Mouse (Mus musculus) midbrain, embryonic 16.5 days (tissue): ENCODE data around the gene Olfr374. TPM values are rescaled to one million over a fixed set of nuclear protein-coding genes. Genes with fewer than 3 reads are reported as not detected.
"Not testable (repeated sequence)": the region's sequence is repeated elsewhere in the genome, so short reads cannot be mapped to it uniquely, and the experiment has no call there.

Experiments used
- ATAC-seq: fragments of 200-750 bp; cut with Nextera tagmentation; 2 replicates; pipeline ENCODE4 v1.8.0; 2017; ENCODE audit warnings: moderate TSS enrichment
- H3K27ac ChIP-seq: fragments of 300-500 bp; sonication (generic); 2 replicates; pipeline ENCODE4 v1.5.1; 2014; ENCODE audit warnings: mild to moderate bottlenecking, low read length, mixed read lengths
- H3K27me3 ChIP-seq: fragments of 300-500 bp; sonication (generic); 2 replicates; pipeline ENCODE4 v1.6.1; 2014; ENCODE audit warnings: low read depth, low read length, mixed read lengths; ENCODE audit not compliant: control insufficient read depth, insufficient read depth
- H3K36me3 ChIP-seq: fragments of 300-500 bp; sonication (generic); 2 replicates; pipeline ENCODE4 v1.6.1; 2014; ENCODE audit warnings: mild to moderate bottlenecking, low read length, moderate library complexity, mixed read lengths; ENCODE audit not compliant: control insufficient read depth, insufficient read depth
- H3K4me1 ChIP-seq: fragments of 300-500 bp; sonication (generic); 2 replicates; pipeline ENCODE4 v1.6.1; 2014; ENCODE audit warnings: mild to moderate bottlenecking, low read length, mixed read lengths; ENCODE audit not compliant: control insufficient read depth, insufficient read depth
- H3K4me2 ChIP-seq: fragments of 300-500 bp; sonication (generic); 2 replicates; pipeline ENCODE4 v1.6.1; 2014; ENCODE audit warnings: mild to moderate bottlenecking, low read length, mixed read lengths
- H3K4me3 ChIP-seq: fragments of 300-500 bp; sonication (generic); 2 replicates; pipeline ENCODE4 v1.5.1; 2014; ENCODE audit warnings: low read depth, mild to moderate bottlenecking, low read length, moderate library complexity, mixed read lengths
- H3K9ac ChIP-seq: fragments of 300-500 bp; sonication (generic); 2 replicates; pipeline ENCODE4 v1.6.1; 2014; ENCODE audit warnings: low read depth, low read length, mixed read lengths
- H3K9me3 ChIP-seq: fragments of 300-500 bp; sonication (generic); replicated peaks from 2 replicates; pipeline ENCODE4 v1.6.1; 2014; ENCODE audit warnings: mild to moderate bottlenecking, low read length, mixed read lengths; ENCODE audit not compliant: control insufficient read depth, poor library complexity, severe bottlenecking
- WGBS: fragments of 180-500 bp; shearing (Covaris S2); extraction: QIAGEN DNeasy Blood & Tissue Kit; methylation state at CpG from one replicate; pipeline ENCODE4 v1.1.7; 2014; 5-methylcytosine and 5-hydroxymethylcytosine counted together
- polyA plus RNA-seq: library from polyadenylated mRNA; unstranded; fragments of >200 nt; fragmentation: Nextera tagmentation; extraction: Ambion mirVana; gene quantifications from 2 replicates; pipeline ENCODE4 v1.2.1, GENCODE M21; 2015

The Olfr374 gene
- polyA plus RNA-seq, 1 experiment from 2014 or later = 0.04 TPM

GRCm38 (mm10) chr8:72110876-72111275 lies 4.0 kb downstream of the Olfr374 start:
- Histone ChIP-seq H3K4me2 (no peak overlapping the region), H3K27me3 (no peaks in the 10 kb centered on the region), H3K27ac (no peak overlapping the region), H3K9me3 (no peaks in the 10 kb centered on the region), H3K36me3 (no peaks in the 10 kb centered on the region), H3K4me3 (no peak overlapping the region), H3K4me1 (no peaks in the 10 kb centered on the region), H3K9ac (no peak overlapping the region)
- no peak for ATAC-seq
- WGBS = 81% methylated on average over 6 of the region's 6 CpGs

GRCm38 (mm10) chr8:72112486-72112885 lies 5.6 kb downstream of the Olfr374 start:
- H3K27me3 ChIP-seq = no peaks in the 10 kb centered on the region
- no peak overlapping the region for H3K27ac ChIP-seq
- ATAC-seq = no peak
- H3K9ac ChIP-seq = no peak overlapping the region
- H3K4me1 ChIP-seq = no peaks in the 10 kb centered on the region
- no peaks in the 10 kb centered on the region for H3K9me3 ChIP-seq
- H3K36me3 ChIP-seq = no peaks in the 10 kb centered on the region
- H3K4me3 ChIP-seq = no peak overlapping the region
- no peak overlapping the region for H3K4me2 ChIP-seq
- WGBS = 73% methylated on average over 3 of the region's 3 CpGs

GRCm38 (mm10) chr8:72115202-72115601 lies 8.4 kb downstream of the Olfr374 start:
- Histone ChIP-seq H3K36me3 (no peaks in the 10 kb centered on the region), H3K27ac (no peak overlapping the region), H3K4me3 (no peak overlapping the region), H3K9me3 (no peaks in the 10 kb centered on the region), H3K4me1 (no peaks in the 10 kb centered on the region), H3K4me2 (no peak overlapping the region), H3K27me3 (no peaks in the 10 kb centered on the region), H3K9ac (no peak overlapping the region)
- WGBS = 92% methylated on average over 2 of the region's 2 CpGs
- no peak for ATAC-seq

GRCm38 (mm10) chr8:72118616-72119015 lies 11.8 kb downstream of the Olfr374 start:
- WGBS = 52% methylated on average over 4 of the region's 4 CpGs
- H3K4me1 ChIP-seq = no peaks in the 10 kb centered on the region
- no peak overlapping the region for H3K27ac ChIP-seq
- no peaks in the 10 kb centered on the region for H3K36me3 ChIP-seq
- H3K4me3 ChIP-seq = no peak overlapping the region
- no peak for ATAC-seq
- H3K4me2 ChIP-seq = no peak overlapping the region
- no peak overlapping the region for H3K9ac ChIP-seq
- no peaks in the 10 kb centered on the region for H3K27me3 ChIP-seq
- no peaks in the 10 kb centered on the region for H3K9me3 ChIP-seq

GRCm38 (mm10) chr8:72121486-72121885 lies 14.6 kb downstream of the Olfr374 start:
- WGBS = 63% methylated on average over 3 of the region's 3 CpGs
- not testable (repeated sequence) for H3K4me1 ChIP-seq, H3K4me2 ChIP-seq, ATAC-seq, H3K4me3 ChIP-seq, H3K9ac ChIP-seq, H3K9me3 ChIP-seq, H3K27me3 ChIP-seq, H3K36me3 ChIP-seq, H3K27ac ChIP-seq

GRCm38 (mm10) chr8:72121997-72122396 lies 15.2 kb downstream of the Olfr374 start:
- Histone ChIP-seq H3K4me3 (no peak overlapping the region), H3K4me1 (no peaks in the 10 kb centered on the region), H3K27ac (no peak overlapping the region), H3K27me3 (no peaks in the 10 kb centered on the region), H3K9ac (no peak overlapping the region), H3K4me2 (no peak overlapping the region), H3K9me3 (no peaks in the 10 kb centered on the region), H3K36me3 (no peaks in the 10 kb centered on the region)
- WGBS = 26% methylated on average over 1 of the region's 1 CpGs
- ATAC-seq = no peak

GRCm38 (mm10) chr8:72127834-72128233 lies 21.0 kb downstream of the Olfr374 start:
- 70% methylated on average over 1 of the region's 1 CpGs for WGBS
- H3K9me3 ChIP-seq = no peaks in the 10 kb centered on the region
- no peaks in the 10 kb centered on the region for H3K36me3 ChIP-seq
- ATAC-seq = no peak
- H3K4me1 ChIP-seq = no peaks in the 10 kb centered on the region
- H3K4me3 ChIP-seq = no peak overlapping the region
- H3K27me3 ChIP-seq = no peaks in the 10 kb centered on the region
- H3K9ac ChIP-seq = no peak overlapping the region
- no peak overlapping the region for H3K4me2 ChIP-seq
- H3K27ac ChIP-seq = no peak overlapping the region

- ATAC-seq = no peak
- H3K4me1 ChIP-seq = peaks cover 6% of the 10 kb centered on the region; the same call in 1 of the 2 replicates
- H3K4me3 ChIP-seq = no peak overlapping the region
- no peak overlapping the region for H3K27ac ChIP-seq
- H3K36me3 ChIP-seq = no peaks in the 10 kb centered on the region
- no peaks in the 10 kb centered on the region for H3K27me3 ChIP-seq
- WGBS = 79% methylated on average over 2 of the region's 2 CpGs
- no peak overlapping the region for H3K4me2 ChIP-seq
- no peaks in the 10 kb centered on the region for H3K9me3 ChIP-seq
- no peak overlapping the region for H3K9ac ChIP-seq
These were observed 24.4 kb downstream of the Olfr374 start for GRCm38 (mm10) chr8:72131251-72131650.

GRCm38 (mm10) chr8:72131901-72132300 lies 25.1 kb downstream of the Olfr374 start:
- Histone ChIP-seq H3K36me3 (no peaks in the 10 kb centered on the region), H3K27me3 (no peaks in the 10 kb centered on the region), H3K4me3 (no peak overlapping the region), H3K9me3 (no peaks in the 10 kb centered on the region), H3K4me1 (peaks cover 13% of the 10 kb centered on the region), H3K9ac (no peak overlapping the region), H3K27ac (no peak overlapping the region), H3K4me2 (no peak overlapping the region)
- WGBS = 84% methylated on average over 2 of the region's 2 CpGs
- no peak for ATAC-seq

- WGBS = 90% methylated on average over 1 of the region's 1 CpGs
These were observed 25.6 kb downstream of the Olfr374 start for GRCm38 (mm10) chr8:72132417-72132816.

More at GRCm38 (mm10) chr8:72132417-72132816, 25.6 kb downstream of the Olfr374 start:
- Histone ChIP-seq H3K27ac (no peak overlapping the region), H3K4me3 (no peak overlapping the region), H3K9me3 (no peaks in the 10 kb centered on the region), H3K4me1 (peaks cover 15% of the 10 kb centered on the region), H3K9ac (no peak overlapping the region), H3K4me2 (no peak overlapping the region), H3K27me3 (no peaks in the 10 kb centered on the region), H3K36me3 (no peaks in the 10 kb centered on the region)
- ATAC-seq = no peak
